Mouse (Mus musculus): ENCODE results near the gene Gas2. TPM values are rescaled to one million over a fixed set of nuclear protein-coding genes. Genes with fewer than 3 reads are reported as not detected.

Gene Gas2
- polyA plus RNA-seq, 1 experiment from 2014 or later, result 9.3 TPM

DNA sequence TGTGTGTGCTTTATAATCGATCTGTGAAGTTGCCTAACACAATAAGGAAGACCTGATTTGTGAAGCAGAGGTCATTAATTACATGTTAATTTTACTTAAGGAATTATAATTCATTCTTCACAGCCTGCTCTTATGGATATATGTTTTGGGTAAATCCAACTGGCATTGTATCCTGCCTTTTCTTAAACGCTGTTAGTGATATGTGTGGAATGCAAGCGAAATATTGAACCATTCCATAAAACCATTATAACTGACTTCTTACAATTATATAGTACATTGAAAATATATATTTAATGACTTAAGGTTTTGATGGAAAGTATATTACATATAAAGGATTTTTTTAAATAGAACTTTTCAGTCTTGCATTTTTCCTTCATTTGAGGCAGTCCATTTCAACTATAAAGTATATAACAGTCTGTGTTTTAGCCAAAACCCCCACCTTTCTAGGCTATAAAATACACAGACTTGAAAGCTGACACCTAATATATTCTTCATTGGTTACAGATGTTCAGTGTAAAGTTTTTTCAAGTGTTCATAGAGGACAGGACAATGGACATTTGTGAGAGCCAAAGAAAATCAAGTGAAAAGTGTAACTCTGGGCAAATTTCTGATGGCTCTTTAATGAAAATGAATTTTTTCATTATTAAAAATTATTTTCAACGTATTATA lies 32.5 kb downstream of the Gas2 start:
- WGBS, result 80% methylated on average over 4 of the region's 4 CpGs
- Histone ChIP-seq H3K9ac (ENCODE audit: low read depth, low read length) (no peak overlapping the region), H3K36me3 (ENCODE audit: control insufficient read depth, insufficient read depth, low read length) (no peaks in the 10 kb centered on the region; the same call in 1 of the 2 replicates), H3K4me3 (ENCODE audit: low read length) (no peak overlapping the region), H3K27ac (ENCODE audit: low read length) (no peak overlapping the region), H3K4me1 (ENCODE audit: control insufficient read depth, insufficient read depth, low read length) (no peaks in the 10 kb centered on the region), H3K4me2 (ENCODE audit: low read depth, low read length) (no peak overlapping the region), H3K9me3 (ENCODE audit: control insufficient read depth, low read length) (no peaks in the 10 kb centered on the region), H3K27me3 (replicated peaks; ENCODE audit: control insufficient read depth, insufficient read depth, low read length) (no peaks in the 10 kb centered on the region)
- ATAC-seq, result no peak

DNA sequence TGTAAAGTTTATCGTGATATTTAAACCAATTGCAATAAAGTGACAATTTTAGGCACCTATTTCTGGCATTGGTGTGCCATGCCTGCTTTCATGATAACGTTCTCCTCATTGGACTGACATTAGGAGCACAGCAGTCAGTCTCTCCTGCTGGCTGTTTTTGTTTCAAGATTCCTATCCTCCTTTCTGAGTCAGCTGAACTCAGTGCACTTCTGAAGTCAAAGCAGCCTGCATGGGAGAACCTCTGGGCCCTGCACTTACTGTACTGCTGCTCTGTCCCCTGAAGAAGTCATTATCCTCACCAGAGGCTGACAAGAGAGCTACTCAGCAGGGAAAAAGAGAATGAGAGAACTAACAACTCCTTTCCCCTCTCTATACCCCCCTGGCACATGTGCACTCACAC lies 33.1 kb downstream of the Gas2 start:
- no peak for ATAC-seq
- WGBS, result 61% methylated on average over 2 of the region's 2 CpGs
- Histone ChIP-seq H3K27me3 (replicated peaks; ENCODE audit: control insufficient read depth, insufficient read depth, low read length) (no peaks in the 10 kb centered on the region), H3K4me1 (ENCODE audit: control insufficient read depth, insufficient read depth, low read length) (no peaks in the 10 kb centered on the region), H3K4me2 (ENCODE audit: low read depth, low read length) (no peak overlapping the region), H3K36me3 (ENCODE audit: control insufficient read depth, insufficient read depth, low read length) (no peaks in the 10 kb centered on the region), H3K4me3 (ENCODE audit: low read length) (no peak overlapping the region), H3K9ac (ENCODE audit: low read depth, low read length) (no peak overlapping the region), H3K27ac (ENCODE audit: low read length) (no peak overlapping the region), H3K9me3 (ENCODE audit: control insufficient read depth, low read length) (no peaks in the 10 kb centered on the region)

DNA sequence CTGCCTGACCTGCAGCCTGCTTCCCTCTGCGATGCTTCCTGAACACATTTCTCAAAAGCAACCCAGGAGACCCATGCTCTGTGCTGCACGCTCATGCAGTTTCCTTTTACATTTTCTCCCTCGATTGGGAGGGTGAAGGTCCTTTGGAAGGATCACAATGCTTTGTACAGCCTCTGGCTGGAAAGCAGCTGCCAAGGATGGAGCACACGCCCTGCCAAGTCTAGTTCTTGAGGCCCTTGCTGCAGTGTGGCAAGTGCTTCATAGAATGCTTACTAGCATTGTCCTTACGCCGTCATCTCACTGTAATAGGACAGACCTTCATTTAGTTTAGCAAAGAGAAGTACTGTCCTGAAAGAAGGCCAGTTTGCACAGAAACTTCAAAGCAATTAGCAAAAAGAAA lies 37.3 kb downstream of the Gas2 start:
- no peaks in the 10 kb centered on the region for H3K27me3 ChIP-seq (replicated peaks; ENCODE audit: control insufficient read depth, insufficient read depth, low read length)
- WGBS, result 75% methylated on average over 6 of the region's 6 CpGs
- no peak overlapping the region for H3K4me2 ChIP-seq (ENCODE audit: low read depth, low read length)
- H3K27ac ChIP-seq (ENCODE audit: low read length), result no peak overlapping the region
- ATAC-seq, result no peak
- 0 out of 2 replicates have a peak overlapping the region, but pooled peaks have one; percentile 6 for H3K9ac ChIP-seq (ENCODE audit: low read depth, low read length)
- no peak overlapping the region for H3K4me3 ChIP-seq (ENCODE audit: low read length)
- no peaks in the 10 kb centered on the region for H3K4me1 ChIP-seq (ENCODE audit: control insufficient read depth, insufficient read depth, low read length)
- no peaks in the 10 kb centered on the region for H3K9me3 ChIP-seq (ENCODE audit: control insufficient read depth, low read length)
- no peaks in the 10 kb centered on the region for H3K36me3 ChIP-seq (ENCODE audit: control insufficient read depth, insufficient read depth, low read length)

DNA sequence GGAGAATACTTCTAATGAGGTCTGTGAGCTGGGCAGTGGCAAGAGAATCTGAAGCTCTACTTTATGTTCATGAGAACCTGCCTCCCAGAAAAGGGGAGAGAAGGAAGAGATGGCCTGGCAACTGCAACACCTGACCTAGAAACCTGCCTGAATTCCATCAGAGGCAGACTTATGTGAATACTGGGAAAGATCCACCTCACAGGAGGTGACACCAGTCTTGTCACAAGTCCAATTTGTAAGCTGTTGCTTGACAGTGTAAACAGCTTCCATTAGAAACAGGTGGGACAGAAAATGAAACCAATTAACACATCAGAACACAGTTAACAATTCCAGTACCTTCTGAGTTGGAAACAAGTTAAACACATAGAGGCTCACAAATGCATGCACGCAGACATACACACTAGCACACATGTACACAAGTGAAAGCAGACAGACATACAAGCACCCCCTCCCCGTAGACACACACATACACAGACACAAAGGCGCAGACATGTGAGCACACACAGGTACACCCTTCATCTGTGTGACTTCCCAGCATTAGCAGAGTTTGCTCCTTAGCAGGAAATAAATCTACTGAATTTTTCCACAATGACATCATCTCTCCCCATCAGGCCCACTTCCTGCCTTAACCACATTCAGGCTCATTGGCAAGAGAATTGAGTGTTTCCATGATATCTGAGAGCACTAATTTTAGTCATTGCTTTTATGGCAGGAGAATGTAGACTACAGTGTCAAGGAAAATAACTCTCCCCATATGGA lies 51.7 kb downstream of the Gas2 start:
- peak overlapping the region; percentile 18; the same call in 1 of the 2 replicates for H3K27ac ChIP-seq (ENCODE audit: low read length)
- H3K9me3 ChIP-seq (ENCODE audit: control insufficient read depth, low read length), result no peaks in the 10 kb centered on the region
- ATAC-seq, result peak; percentile 82
- no peak overlapping the region for H3K4me2 ChIP-seq (ENCODE audit: low read depth, low read length)
- H3K4me3 ChIP-seq (ENCODE audit: low read length), result no peak overlapping the region
- no peak overlapping the region for H3K9ac ChIP-seq (ENCODE audit: low read depth, low read length)
- 78% methylated on average over 3 of the region's 3 CpGs for WGBS
- peaks cover 4% of the 10 kb centered on the region; the same call in 1 of the 2 replicates for H3K4me1 ChIP-seq (ENCODE audit: control insufficient read depth, insufficient read depth, low read length)
- no peaks in the 10 kb centered on the region for H3K27me3 ChIP-seq (replicated peaks; ENCODE audit: control insufficient read depth, insufficient read depth, low read length)
- no peaks in the 10 kb centered on the region for H3K36me3 ChIP-seq (ENCODE audit: control insufficient read depth, insufficient read depth, low read length)

DNA sequence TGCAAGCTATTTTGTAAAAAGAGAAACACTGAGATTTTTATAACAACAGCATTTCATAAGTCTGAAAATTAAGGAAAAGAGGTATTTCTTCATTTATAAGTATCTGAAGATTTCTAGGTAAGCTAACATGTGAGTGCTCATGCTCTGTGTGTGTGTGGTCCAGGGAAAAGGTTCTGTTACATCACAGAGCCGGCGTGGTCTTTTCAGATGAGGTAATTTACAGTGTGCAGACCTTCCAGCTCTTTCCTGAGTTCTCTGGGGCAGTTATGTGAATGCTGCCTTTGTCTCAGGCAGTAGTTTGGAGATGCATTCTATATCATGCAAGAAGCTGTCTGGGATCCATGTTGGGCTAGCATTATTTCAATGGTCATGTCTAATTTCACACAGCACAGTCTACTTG lies 52.3 kb downstream of the Gas2 start:
- Histone ChIP-seq H3K4me3 (ENCODE audit: low read length) (no peak overlapping the region), H3K9ac (ENCODE audit: low read depth, low read length) (no peak overlapping the region), H3K27me3 (replicated peaks; ENCODE audit: control insufficient read depth, insufficient read depth, low read length) (no peaks in the 10 kb centered on the region), H3K4me1 (ENCODE audit: control insufficient read depth, insufficient read depth, low read length) (peaks cover 4% of the 10 kb centered on the region; the same call in 1 of the 2 replicates), H3K36me3 (ENCODE audit: control insufficient read depth, insufficient read depth, low read length) (no peaks in the 10 kb centered on the region), H3K9me3 (ENCODE audit: control insufficient read depth, low read length) (no peaks in the 10 kb centered on the region), H3K27ac (ENCODE audit: low read length) (no peak overlapping the region), H3K4me2 (ENCODE audit: low read depth, low read length) (no peak overlapping the region)
- ATAC-seq, result no peak
- WGBS, result 48% methylated on average over 2 of the region's 2 CpGs

DNA sequence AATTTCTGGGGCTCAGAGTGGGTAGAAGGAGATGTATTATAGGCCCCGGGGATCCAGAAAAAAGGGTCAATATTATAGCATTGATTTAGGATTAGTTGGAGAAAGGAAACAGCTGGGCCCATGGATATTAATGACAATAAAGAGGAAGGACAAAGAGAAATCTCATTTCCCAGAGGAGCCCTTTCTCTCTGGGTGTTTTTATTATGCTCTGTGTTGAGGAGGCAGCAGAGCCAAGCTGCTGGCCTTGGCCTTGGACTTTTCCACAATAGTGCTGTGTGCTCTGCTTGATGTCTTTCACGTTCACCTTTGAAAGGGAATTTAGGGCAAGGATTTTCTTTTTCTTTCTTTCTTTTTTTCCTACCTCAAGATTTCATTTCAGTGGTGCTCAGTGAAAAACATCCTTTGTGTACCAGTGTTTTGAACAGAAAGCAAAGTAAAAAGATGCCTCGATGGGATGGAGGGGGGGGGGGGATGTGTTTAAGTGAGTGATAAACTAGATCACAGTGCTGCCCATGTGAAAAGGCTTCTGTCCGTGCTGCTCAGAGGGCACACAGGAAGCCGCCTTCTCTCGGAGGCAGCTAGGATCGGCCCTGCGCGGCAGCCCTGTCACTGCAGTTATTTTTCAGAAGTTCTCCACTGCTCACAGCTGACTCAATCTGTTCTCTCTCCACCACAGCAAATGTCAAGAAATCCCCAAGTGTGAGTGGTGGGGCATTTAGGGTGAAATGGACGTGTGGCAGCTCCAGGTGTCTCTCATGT lies 67.1 kb downstream of the Gas2 start:
- Histone ChIP-seq H3K4me1 (ENCODE audit: control insufficient read depth, insufficient read depth, low read length) (no peaks in the 10 kb centered on the region), H3K4me2 (ENCODE audit: low read depth, low read length) (no peak overlapping the region), H3K4me3 (ENCODE audit: low read length) (no peak overlapping the region), H3K9ac (ENCODE audit: low read depth, low read length) (no peak overlapping the region), H3K27ac (ENCODE audit: low read length) (no peak overlapping the region), H3K27me3 (replicated peaks; ENCODE audit: control insufficient read depth, insufficient read depth, low read length) (no peaks in the 10 kb centered on the region), H3K36me3 (ENCODE audit: control insufficient read depth, insufficient read depth, low read length) (no peaks in the 10 kb centered on the region), H3K9me3 (ENCODE audit: control insufficient read depth, low read length) (no peaks in the 10 kb centered on the region)
- WGBS, result 59% methylated on average over 10 of the region's 10 CpGs
- ATAC-seq, result no peak

DNA sequence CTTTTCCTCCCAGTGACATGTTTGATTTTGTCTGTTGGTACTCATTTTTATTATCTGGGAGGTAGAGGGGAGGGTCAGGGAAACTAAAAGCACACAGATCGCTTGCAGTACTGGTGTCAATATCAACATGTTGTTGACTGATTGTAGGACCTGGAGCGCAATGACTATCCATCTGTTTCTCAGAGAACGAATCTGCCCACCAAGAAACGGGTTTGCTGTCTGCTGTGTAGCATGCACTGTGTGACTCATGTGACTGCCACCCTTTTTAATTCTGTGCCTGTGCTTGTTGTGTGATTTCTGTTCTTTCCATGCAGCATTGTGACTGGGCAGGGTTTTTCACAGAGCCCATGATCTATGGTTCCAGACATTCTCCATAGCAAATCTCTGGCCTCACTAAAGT lies 69.4 kb downstream of the Gas2 start:
- H3K9me3 ChIP-seq (ENCODE audit: control insufficient read depth, low read length), result no peaks in the 10 kb centered on the region
- H3K4me1 ChIP-seq (ENCODE audit: control insufficient read depth, insufficient read depth, low read length), result no peaks in the 10 kb centered on the region
- H3K9ac ChIP-seq (ENCODE audit: low read depth, low read length), result no peak overlapping the region
- 77% methylated on average over 4 of the region's 4 CpGs for WGBS
- no peak for ATAC-seq
- no peak overlapping the region for H3K27ac ChIP-seq (ENCODE audit: low read length)
- no peak overlapping the region for H3K4me2 ChIP-seq (ENCODE audit: low read depth, low read length)
- no peaks in the 10 kb centered on the region for H3K36me3 ChIP-seq (ENCODE audit: control insufficient read depth, insufficient read depth, low read length)
- H3K4me3 ChIP-seq (ENCODE audit: low read length), result no peak overlapping the region
- H3K27me3 ChIP-seq (replicated peaks; ENCODE audit: control insufficient read depth, insufficient read depth, low read length), result no peaks in the 10 kb centered on the region

DNA sequence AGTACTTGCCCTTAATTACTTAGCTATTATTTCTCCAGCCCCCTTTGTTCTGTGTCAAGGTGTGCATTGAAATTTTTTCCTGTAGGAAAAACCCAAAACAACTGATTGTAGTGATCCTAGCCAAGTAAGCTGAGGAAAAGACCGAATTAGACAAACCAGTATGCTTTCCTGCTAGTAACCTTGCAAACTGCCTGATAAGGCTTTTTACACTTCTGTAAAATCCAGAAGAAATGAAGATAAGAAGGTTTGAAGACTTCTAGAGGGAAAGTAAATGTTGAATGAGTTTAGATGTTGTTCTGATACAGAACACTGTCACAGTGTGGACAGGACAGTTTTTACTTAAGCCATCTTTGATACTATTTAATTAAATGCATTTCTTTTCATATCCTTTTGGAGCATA lies 75.5 kb downstream of the Gas2 start:
- Histone ChIP-seq H3K27ac (ENCODE audit: low read length) (no peak overlapping the region), H3K9ac (ENCODE audit: low read depth, low read length) (no peak overlapping the region), H3K27me3 (replicated peaks; ENCODE audit: control insufficient read depth, insufficient read depth, low read length) (no peaks in the 10 kb centered on the region), H3K9me3 (ENCODE audit: control insufficient read depth, low read length) (no peaks in the 10 kb centered on the region), H3K4me2 (ENCODE audit: low read depth, low read length) (no peak overlapping the region), H3K36me3 (ENCODE audit: control insufficient read depth, insufficient read depth, low read length) (no peaks in the 10 kb centered on the region), H3K4me3 (ENCODE audit: low read length) (no peak overlapping the region), H3K4me1 (ENCODE audit: control insufficient read depth, insufficient read depth, low read length) (no peaks in the 10 kb centered on the region)
- 80% methylated on average over 1 of the region's 1 CpGs for WGBS
- ATAC-seq, result no peak

DNA sequence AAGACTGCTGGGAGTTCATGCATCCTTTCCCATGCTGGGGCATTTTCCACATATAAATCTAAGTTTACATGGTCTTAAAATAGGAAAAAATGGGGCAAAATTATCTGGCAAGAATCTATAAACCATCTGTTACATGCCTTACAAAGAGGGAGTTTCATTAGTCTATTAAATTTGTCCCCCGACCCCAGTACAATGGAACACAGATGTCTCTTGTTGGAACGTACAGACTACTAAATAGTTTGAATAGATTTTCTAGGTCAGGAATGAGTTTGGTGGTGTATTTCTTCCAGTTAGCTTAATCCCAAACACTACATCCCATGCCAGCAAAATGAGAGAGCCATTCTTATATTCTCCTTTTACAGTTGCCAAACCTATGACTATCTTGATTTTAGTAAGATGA lies 78.6 kb downstream of the Gas2 start:
- no peak overlapping the region for H3K9ac ChIP-seq (ENCODE audit: low read depth, low read length)
- H3K27me3 ChIP-seq (replicated peaks; ENCODE audit: control insufficient read depth, insufficient read depth, low read length), result no peaks in the 10 kb centered on the region
- no peak overlapping the region for H3K27ac ChIP-seq (ENCODE audit: low read length)
- H3K36me3 ChIP-seq (ENCODE audit: control insufficient read depth, insufficient read depth, low read length), result no peaks in the 10 kb centered on the region
- no peaks in the 10 kb centered on the region for H3K9me3 ChIP-seq (ENCODE audit: control insufficient read depth, low read length)
- no peak overlapping the region for H3K4me3 ChIP-seq (ENCODE audit: low read length)
- ATAC-seq, result no peak
- WGBS, result 73% methylated on average over 2 of the region's 2 CpGs
- H3K4me1 ChIP-seq (ENCODE audit: control insufficient read depth, insufficient read depth, low read length), result no peaks in the 10 kb centered on the region
- no peak overlapping the region for H3K4me2 ChIP-seq (ENCODE audit: low read depth, low read length)
